Mouse (Mus musculus) MEL (cell line): ENCODE measurements around the gene Zscan4f. TPM values are rescaled to one million over a fixed set of nuclear protein-coding genes. Genes with fewer than 3 reads are reported as not detected.
"Not testable (repeated sequence)": the region's sequence is repeated elsewhere in the genome, so short reads cannot be mapped to it uniquely, and the experiment has no call there.

Source experiments
- DNase-seq: peaks from one replicate; pipeline ENCODE4 v3.0.0; 2011; ENCODE audit warnings: low read depth, low spot score
- H3K27ac ChIP-seq: 2 replicates; pipeline ENCODE4 v1.5.1; 2012; ENCODE audit warnings: low read depth, mild to moderate bottlenecking, control low read depth, low read length, moderate library complexity; ENCODE audit not compliant: control insufficient read depth
- H3K27me3 ChIP-seq, 2 experiments: fragments of 150-350 bp in 1 of 2; sonication (generic) in 1 of 2; 2 replicates each; pipeline ENCODE4 v1.6.1; 2012; ENCODE audit warnings: low read length in 2 of 2, mild to moderate bottlenecking in 2 of 2, improper control_type of control experiment in 1 of 2, moderate library complexity in 1 of 2; ENCODE audit not compliant: insufficient read depth in 2 of 2, control insufficient read depth in 1 of 2
- H3K36me3 ChIP-seq, 2 experiments: 2 replicates each; pipeline ENCODE4 v1.6.1; 2012 to 2014; ENCODE audit warnings: low read length in 2 of 2, improper control_type of control experiment in 1 of 2, inconsistent platforms in 1 of 2, mild to moderate bottlenecking in 1 of 2; ENCODE audit not compliant: insufficient read depth in 2 of 2, control insufficient read depth in 1 of 2
- H3K4me1 ChIP-seq, 2 experiments: fragments of 150-350 bp in 1 of 2; sonication (generic) in 1 of 2; 2 replicates each; pipeline ENCODE4 v1.6.1; 2012; ENCODE audit warnings: low read length in 2 of 2, improper control_type of control experiment in 1 of 2, mild to moderate bottlenecking in 1 of 2; ENCODE audit not compliant: insufficient read depth in 2 of 2, control insufficient read depth in 1 of 2
- H3K4me3 ChIP-seq, 2 experiments: fragments of 150-350 bp in 1 of 2; sonication (generic) in 1 of 2; 2 replicates each; pipeline ENCODE4 v1.5.1; 2012; ENCODE audit warnings: low read depth in 2 of 2, low read length in 2 of 2, mild to moderate bottlenecking in 2 of 2, moderate library complexity in 2 of 2, control low read depth in 1 of 2, improper control_type of control experiment in 1 of 2; ENCODE audit not compliant: control insufficient read depth in 1 of 2, insufficient read depth in 1 of 2
- H3K79me2 ChIP-seq: 2 replicates; pipeline ENCODE4 v1.6.1; 2012; ENCODE audit warnings: mild to moderate bottlenecking, low read length, moderate library complexity; ENCODE audit not compliant: control insufficient read depth, poor library complexity, insufficient read depth
- H3K9ac ChIP-seq: 2 replicates; pipeline ENCODE4 v1.6.1; 2012; ENCODE audit warnings: low read depth, mild to moderate bottlenecking, control low read depth, low read length, moderate library complexity; ENCODE audit not compliant: control insufficient read depth, poor library complexity, severe bottlenecking
- H3K9me3 ChIP-seq: fragments of 150-350 bp; sonication (generic); replicated peaks from 2 replicates; pipeline ENCODE4 v1.6.1; 2012; ENCODE audit warnings: mild to moderate bottlenecking, low read length, improper control_type of control experiment, moderate library complexity; ENCODE audit not compliant: insufficient read depth
- polyA plus RNA-seq, 2 experiments: library from polyadenylated mRNA; stranded (reverse) in 1 of 2; unstranded in 1 of 2; fragments of >175 nt in 1 of 2; fragments of >200 nt in 1 of 2; gene quantifications; 2 replicates each; pipeline versions ENCODE4 v1.2.1 to v1.2.4; 2012; ENCODE audit warnings: low replicate concordance in 2 of 2, low read depth in 1 of 2; ENCODE audit not compliant: insufficient read length in 2 of 2, insufficient read depth in 1 of 2, missing spikeins in 1 of 2
- total RNA-seq: library from RNA; depleted of rRNA; stranded (reverse); fragments of 300-350 nt; gene quantifications from 2 replicates; pipeline ENCODE4 v1.2.3, GENCODE M21; 2012; rRNA removed

Gene Zscan4f
- total RNA-seq (not detected in 2 replicates), polyA plus RNA-seq (not detected)

DNA sequence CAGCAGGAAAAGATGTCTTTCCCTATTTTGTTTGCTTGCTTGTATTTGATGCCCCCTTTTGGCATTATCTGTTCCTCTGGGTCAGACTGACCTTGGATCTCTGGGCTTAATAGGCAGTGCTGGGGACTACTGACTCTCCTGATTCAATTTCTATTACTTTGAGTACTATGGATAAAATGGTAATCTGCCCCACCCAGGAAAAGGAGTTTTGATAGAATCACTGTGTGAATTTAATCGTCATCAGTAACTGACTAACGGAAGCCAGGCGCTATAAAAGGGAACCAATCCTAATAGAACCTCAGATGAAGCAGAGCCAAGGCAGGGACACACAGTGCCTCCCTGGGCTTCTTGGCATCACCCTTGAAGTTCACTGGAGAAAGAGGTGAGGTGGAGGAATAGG, at the start of gene Zscan4f:
Gene Zscan4f, plus strand, starts transcription at position 301 of the 400 bp plus-strand sequence.
- H3K27ac ChIP-seq, H3K4me1 ChIP-seq, H3K27me3 ChIP-seq, DNase-seq, H3K4me3 ChIP-seq, H3K9ac ChIP-seq, H3K36me3 ChIP-seq, H3K9me3 ChIP-seq, H3K79me2 ChIP-seq: not testable (repeated sequence)

- H3K27me3 ChIP-seq, H3K9ac ChIP-seq, DNase-seq, H3K27ac ChIP-seq, H3K79me2 ChIP-seq, H3K4me1 ChIP-seq, H3K9me3 ChIP-seq, H3K4me3 ChIP-seq, H3K36me3 ChIP-seq: not testable (repeated sequence)
Observed at GRCm38 (mm10) chr7:11384641-11385040, 13.1 kb upstream of the Zscan4f start.

Other genes with a start within 250 kb of the Zscan4f start
- not detected in 2 replicates for gene Zscan4d, start 231.8 kb upstream of the Zscan4f start, total RNA-seq
- not detected for gene Zscan4d, start 231.8 kb upstream of the Zscan4f start, polyA plus RNA-seq
- not detected in 2 replicates for gene Zscan4e, start 87.2 kb upstream of the Zscan4f start, total RNA-seq
- gene Zscan4e, start 87.2 kb upstream of the Zscan4f start, polyA plus RNA-seq = not detected
- not detected in 2 replicates for gene Zscan4-ps2, start 116.4 kb downstream of the Zscan4f start, total RNA-seq
- gene Zscan4-ps2, start 116.4 kb downstream of the Zscan4f start, polyA plus RNA-seq = not detected
- not detected in 2 replicates for gene Zscan4-ps3, start 211.4 kb downstream of the Zscan4f start, total RNA-seq
- gene Zscan4-ps3, start 211.4 kb downstream of the Zscan4f start, polyA plus RNA-seq = not detected